Mouse (Mus musculus) 416B (cell line): ENCODE measurements around the gene Rcor1.

Experiments used
- DNase-seq: peaks from one replicate; pipeline ENCODE4 v3.0.0; 2011; ENCODE audit warnings: low read depth

Gene Rcor1

DNA sequence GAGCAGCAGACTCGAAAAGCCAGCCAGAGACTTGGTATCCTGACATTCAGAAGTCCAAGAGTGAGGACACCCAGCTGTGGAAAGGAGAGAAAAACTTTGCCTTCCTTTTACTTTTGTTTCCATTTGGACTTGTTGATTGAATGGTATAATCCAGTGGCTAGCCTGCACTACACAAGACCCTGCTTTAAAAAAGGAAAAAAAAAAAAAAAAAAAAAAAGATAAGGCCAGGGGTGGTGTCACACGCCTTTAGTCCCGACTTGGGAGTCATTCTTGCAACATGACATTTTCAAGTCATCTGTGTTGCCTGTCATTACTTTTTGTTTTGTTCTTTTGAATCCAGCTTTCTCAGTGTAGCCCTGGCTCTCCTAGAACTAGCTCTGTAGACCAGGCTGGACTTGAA, 17.6 kb upstream of the Rcor1 start:
- no peak for DNase-seq

DNA sequence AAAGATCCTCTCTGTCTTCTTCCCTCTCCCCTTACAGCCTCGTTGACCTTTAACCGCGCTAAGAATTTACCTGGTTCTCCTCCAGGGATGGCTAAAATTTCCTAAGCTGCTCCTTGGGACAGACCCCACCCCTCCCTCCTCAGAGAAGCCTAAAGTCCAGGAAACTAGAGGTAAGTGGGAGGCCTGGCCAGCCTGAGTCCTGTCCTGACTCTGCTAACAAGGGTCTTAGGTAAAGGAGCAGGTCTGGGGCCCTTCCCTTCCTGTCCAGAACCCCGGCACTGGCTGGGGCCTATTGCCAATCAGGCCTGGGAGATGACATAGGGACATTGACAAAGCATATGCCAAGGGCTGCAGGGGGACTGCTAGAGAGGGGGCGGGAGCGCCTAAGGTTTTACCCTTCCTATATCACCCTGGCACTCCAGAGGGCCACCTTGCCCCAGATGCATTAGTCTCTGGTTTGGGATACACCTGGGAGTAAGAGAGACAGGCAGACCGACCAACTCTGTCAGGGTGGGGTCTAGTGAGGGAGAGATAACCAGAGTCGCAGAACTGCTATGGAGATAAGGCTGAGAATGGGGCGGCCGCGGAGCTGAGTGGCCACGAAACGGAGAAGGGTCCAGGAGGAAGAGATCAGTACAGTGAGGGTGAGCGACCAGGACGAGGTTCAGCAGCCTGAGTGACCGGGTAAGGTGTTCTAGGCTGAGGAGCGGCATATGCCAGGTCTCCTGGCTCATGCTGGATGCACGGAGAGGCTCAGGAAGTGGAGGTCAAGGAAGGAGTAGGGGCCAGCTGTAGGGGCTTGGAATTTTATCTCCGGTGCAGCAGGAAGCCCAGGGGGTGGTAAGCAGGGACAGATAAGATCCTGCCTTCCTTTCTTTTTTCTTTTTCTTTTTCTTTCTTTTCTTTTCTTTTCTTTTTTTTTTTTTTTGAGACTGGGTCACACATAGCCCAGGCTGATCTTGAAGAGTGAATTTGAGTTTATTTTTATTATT, 10.7 kb upstream of the Rcor1 start:
- no peak for DNase-seq

DNA sequence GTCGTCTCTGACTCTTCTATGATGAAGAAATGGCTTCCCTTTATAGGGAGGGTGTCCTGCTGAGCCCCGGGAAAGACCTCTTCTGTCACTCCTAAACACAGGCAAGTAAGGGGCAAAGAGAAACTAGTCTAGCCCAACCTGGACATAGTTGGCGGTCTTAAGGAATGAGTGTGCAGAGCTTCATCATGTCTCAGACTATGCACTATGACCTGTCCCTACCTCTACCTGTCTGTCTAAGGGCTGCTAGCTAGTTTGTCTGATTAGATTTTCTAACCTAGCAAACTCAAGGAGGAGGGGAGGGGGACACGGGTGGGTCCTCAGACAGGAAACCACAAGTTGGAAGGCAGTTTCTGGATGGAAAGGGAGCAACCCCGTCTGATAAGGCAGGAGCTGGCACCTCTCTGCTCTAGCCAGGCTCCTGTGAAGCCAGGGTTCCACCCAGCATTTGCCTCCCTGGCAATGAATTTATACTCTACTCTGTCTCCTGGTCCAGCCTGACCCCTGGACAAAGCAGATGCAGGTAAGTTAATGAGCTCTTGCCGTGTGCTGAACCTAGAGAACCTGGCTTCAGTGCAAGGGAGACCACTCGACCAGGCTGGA, 9.8 kb upstream of the Rcor1 start:
- no peak for DNase-seq

DNA sequence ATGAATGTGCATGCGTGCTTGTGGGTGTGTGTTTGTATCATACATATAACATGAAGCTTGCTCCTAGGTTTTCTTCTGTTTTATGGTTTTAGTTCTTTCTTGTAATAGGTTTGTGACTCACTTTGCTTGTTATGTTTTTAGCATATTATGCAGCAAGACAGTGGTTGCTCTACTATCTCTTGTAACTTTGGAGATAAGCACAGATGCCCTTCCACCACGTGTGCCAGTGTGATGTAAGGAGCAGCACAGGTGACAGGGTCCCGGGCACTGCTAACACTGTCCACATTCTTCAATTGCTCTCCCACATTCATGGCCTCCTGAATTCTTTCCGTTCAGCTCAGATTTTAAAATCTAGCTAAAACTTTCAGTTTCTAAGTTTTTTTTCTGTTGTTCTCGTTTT, 6.3 kb upstream of the Rcor1 start:
- no peak for DNase-seq

DNA sequence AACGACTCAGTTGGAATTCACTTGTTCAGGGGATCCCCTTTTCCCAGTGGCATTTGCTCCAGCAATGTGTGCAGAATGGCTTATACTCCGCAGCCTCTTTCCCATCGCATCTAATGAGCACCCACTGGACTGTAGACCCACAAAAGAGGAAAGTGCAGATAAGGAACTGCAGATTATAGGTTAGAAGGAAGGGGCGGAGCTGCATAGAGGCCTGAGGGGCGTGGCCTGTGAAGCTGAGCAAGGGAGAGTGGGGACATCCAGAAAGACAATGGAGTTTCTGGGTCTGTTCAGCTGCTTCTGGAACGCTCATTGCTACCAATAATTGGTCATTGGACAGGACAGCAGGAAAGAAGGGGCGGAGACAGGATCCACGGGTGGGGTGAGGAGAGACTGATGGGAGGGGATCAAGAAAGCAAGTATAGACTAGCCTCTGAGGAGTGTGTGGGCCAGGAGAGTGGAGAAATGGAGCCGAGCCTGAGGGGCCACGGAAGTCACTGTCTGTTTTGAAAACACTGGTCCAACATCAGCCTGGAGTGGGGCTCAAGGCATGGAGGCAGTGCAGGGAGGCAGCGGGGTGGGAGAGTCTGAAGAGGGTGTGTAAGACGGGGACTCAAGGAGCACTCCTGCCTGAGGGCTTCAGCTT, 3.8 kb upstream of the Rcor1 start:
- peak; percentile 65 for DNase-seq

DNA sequence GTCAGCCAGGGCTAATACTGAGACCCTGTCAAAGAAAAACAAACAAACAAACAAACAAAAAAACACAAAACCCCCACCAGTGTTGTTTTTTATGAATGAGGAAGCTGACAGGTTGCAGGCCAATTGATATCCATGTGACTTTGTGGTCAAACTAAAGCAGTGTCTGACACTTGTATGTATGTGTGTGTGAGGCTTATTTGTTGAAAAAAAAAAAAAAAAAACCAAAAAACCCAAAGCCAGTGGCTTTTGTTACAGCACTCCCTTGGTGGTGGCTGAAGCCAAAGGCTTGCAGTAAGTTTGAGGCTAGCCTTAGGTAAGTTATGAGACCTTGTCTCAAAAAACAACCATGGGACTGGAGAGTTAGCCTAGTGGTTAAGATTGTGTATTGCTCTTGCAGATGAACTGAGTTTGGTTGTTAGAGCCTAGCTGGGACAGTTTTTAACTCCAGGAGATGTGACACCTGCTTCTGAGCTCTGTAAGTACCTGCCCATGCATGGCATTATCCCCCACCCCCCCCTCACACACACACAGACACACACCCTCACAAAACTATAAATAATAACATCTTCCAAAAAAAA, 2.9 kb upstream of the Rcor1 start:
- peak; percentile 47 for DNase-seq

DNA sequence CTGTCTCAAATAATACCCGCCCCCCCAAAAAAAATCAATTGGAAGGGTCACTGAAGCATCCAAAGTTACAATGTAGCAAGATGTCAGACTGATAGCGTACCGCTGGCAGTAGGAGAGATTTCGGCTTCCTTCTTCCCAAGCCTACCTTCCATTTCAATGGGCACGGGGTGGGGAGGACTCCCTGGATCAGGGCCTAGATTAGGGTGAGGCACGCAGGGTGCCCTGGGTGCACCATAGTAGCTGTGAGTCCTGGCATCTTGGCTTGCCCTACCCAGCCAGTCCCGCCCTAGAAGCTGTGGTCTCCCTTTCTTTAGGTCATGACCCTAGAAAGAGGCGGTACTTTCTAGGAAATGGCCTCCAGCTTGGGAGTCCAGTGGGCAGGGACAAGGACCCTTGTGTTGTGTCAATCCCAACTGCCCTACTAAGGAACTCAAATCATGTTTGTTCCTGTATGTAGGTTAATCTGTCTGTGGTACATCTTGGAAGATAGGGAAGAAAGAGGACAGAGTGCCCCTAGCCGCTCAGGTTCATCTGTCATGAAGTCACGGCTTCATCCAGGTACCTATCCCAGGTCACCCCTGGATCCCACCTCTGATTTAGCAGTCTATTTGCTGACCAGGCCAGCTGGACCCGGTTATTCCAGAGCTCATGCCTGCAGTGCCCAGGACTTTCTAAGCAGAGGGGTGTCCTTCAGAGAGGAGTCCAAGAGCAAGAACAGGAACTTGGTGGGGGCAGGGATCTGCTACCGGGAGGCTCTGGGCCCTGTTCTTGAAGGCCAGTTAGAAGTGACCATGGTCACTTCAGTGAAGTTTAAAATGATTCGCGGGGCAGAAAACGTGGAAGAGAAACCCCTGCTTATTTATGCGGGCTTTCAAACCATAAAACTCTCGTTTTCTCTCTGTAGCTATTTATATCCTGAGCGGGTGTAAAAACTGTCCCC, 1.6 kb upstream of the Rcor1 start:
- peak; percentile 72 for DNase-seq

DNA sequence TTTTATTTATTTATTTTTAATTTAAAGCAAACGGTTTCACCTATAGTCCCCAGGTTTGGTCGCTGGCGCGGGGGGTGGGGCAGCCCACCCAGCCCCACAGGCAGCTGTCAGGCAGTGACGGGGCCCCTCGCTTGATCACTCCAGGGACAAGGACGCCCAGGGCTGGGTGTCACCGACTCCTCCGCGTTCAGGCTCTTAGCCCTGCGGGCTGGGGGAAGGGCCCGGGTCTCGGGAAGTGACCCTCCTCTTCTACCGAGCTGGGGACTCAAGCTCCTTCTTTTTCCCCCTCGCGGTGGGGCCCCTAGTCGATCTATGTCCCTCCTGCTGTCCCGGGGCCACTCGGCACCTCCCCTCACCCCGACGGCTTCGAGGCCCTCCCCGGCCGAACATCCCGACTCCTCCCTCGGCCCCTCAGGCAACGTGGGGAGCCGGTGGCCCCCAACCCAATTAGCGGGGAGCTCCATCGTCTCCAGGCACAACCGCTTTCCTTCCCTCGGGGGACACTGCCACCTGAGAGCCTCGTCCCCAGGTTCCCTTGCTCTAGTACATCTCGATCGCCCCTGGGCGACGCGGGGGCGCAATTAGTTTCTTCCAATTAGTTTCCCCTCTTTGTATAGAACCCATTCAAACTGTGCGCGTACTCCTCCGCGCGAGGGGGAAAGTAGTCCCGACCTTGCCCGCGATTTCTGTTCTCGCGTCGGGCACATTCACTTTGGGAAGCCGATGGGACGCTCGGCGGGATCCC, 748 bp upstream of the Rcor1 start:
- no peak for DNase-seq

DNA sequence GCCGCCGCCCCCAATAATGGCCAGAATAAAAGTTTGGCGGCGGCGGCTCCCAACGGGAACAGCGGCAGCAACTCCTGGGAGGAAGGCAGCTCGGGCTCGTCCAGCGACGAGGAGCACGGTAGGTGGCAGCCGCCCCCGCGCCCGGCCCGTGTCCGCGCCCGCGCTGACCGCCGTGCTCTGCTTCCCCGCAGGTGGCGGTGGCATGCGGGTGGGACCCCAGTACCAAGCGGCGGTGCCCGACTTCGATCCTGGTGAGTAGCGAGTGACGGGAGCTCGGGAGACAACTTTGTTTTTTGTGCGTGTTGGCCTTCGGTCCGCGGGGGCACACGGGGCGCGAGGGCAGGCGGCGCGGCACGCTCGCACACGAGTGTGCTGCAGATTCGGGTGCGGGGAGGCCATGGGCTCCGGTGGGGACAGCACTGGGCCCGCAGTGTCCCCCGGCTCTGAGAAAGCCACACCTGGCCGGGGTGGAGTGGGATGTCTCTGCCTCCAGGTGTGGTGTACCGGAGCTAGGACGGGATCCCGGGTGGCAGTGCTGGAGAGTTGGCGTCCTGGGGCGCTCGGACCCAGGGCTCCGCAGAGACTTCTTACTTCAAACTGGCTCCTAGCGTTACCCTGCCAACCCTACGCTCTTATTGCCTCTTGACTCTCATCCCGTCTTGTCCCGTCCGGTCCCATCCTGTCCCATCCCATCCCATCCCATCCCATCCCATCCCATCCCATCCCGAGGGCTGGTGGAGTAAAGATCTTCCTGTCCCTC, 800 bp downstream of the Rcor1 start:
- no peak for DNase-seq

DNA sequence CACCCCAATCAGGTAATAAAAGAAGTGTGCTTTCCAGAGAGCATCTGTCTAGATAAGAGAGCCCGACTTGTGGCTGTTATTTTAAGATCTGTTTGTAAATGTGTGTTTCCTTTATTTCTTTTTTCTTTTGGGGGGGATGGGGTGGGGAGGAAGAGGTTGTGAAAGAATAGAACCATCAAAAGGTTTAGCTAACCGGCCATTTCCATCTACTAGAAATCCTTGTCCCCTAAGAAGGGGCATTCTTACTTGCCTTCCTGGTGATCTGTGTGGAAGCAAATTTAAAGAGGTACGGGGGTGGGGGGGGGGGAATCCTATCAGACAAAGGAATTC, 1.3 kb downstream of the Rcor1 start:
- DNase-seq, result peak; percentile 45

DNA sequence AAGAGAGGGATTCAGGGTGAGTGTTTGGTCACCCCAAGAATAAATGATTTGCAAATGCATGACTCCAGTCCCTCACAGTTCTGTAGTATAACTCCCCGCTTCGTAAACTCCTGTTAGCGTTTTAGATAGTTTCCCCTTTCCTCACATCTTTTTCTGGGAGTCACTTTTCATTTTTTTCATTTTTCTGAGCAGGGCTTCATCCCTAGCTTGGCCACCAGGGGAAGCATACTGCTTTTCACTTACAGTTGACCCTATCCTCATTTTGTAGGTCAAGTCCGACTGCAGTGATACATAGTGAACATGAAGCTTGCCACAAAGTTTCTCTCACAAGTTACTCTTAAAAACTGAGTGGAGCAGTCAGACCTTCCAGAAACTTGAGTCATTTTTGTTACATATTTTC, 2.0 kb downstream of the Rcor1 start:
- DNase-seq, result peak; percentile 75

DNA sequence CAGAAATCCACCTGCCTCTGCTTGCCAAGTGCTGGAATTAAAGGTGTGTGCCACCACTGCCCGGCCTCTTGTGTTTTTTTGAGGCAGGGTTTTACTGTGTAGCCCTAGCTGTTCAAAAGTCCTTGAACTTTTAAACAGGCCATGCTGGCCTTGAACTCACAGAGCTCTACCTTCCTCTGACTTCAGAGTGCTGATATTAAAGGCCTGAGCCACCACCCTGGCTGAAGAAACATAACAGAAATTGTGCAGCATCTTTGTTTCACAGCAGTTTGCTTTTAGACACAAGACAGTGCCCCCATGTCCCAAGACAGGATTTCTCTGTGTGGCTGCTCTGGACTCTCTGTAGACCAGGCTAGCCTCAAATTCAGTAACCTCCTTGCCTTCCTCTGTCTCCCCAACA, 3.2 kb downstream of the Rcor1 start:
- no peak for DNase-seq

DNA sequence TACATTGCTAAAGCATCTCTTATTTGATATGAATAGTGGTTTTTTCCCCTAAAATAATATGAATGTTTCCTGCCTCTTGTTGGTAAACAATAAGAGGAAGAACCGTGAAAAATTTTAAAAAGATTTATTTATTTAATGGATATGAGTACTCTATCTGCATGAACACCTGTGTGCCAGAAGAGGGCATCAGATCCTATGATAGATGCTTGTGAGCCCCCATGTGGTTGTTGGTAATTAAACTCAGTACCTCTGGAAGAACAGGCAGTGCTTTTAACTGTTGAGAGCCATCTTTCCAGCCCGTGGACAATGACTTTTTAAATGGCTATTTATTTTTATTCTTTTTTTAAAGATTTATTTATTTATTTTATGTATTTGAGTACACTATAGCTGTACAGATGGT, 5.7 kb downstream of the Rcor1 start:
- peak; percentile 72 for DNase-seq

DNA sequence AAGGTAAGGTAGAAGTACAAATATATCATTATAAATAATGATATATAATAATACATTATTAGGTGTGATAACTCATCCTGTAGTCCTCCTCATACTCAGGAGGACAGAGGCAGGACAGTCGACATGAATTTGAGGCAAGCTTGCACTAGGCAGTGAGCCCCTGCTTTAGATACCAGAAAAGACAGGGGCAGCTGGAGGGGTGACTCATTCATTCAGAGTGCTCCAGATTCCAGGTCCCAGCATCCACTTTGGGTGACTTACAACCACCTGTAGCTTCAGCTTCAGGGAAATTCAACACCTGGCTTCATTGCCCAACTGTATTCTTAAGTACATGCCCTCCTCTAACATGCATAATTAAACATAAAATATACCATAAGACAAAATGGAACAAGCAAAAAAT, 7.7 kb downstream of the Rcor1 start:
- DNase-seq, result no peak

DNA sequence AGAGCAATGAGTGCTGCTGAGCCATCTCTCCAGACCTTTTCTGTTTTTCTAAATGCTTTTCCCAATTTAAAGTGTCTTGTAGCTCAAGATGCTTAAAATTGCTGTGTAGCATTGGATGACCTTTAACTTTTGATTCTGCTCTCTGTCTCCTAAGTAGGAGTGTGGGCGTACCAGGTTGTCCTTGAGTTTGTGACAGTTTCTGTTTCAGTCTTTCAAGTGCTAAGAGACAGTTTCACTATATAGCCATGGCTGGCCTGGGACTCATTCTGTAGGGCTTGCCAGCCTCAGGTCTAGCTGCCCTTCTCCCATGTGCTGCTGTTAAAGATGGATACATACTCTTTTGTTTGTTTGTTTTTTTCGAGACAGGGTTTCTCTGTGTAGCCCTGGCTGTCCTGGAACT, 9.1 kb downstream of the Rcor1 start:
- DNase-seq, result no peak

DNA sequence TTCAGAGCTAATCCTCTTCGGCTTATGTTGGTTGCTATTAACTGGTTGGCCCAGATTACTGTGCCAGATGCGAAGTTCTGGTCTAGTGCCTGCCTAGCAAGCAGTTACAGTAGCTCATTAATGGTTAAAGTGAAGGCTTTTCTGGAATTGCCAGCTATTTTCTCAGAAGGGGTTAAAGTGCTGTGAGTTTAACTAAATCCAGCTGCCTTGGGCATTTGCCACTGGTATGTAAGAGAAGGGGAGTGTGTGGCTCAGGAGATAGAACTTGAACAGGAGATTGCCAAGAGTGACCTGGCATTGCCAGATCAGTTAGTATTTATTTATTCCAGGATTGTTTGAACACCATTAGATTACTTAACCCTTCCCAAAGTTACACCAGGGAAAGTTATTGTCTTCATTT, 11.1 kb downstream of the Rcor1 start:
- DNase-seq, result no peak

DNA sequence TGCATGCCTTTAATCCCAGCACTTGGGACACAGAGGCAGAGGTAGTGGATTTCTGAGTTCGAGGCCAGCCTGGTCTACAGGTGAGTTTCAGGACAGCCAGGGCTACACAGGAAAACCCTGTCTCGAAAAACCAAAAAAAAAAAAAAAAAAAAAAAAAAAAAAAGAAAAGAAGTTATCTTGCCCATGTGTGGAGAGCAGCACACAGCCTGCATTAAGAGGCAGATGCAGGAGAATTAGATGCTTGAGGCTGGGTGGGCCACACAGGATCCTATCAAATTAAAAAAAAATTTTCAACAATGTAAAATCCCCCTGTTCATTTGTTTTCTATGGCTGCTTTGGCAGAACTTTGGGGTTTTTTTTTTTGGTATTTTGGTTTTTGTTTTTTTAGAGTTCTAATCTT, 24.2 kb downstream of the Rcor1 start:
- DNase-seq, result no peak

DNA sequence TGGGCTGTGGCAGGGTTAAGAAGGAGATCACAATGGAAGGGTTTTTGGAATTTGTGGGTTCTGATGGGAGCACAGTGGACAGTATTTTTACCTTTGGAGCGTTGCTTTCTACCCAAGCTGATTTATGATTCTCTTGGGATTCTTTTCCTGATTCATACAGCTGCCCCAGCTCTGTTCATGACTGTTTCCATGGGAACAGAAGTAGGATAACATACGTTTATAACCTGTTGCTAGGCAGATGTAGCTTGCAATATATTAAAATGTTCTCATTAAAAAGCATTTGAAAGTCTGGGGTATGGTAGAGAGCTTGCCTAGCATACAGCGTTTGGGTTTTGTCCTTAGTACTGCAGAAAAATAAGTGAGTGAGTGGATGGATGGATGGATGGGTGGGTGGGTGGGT, 25.1 kb downstream of the Rcor1 start:
- DNase-seq, result no peak

DNA sequence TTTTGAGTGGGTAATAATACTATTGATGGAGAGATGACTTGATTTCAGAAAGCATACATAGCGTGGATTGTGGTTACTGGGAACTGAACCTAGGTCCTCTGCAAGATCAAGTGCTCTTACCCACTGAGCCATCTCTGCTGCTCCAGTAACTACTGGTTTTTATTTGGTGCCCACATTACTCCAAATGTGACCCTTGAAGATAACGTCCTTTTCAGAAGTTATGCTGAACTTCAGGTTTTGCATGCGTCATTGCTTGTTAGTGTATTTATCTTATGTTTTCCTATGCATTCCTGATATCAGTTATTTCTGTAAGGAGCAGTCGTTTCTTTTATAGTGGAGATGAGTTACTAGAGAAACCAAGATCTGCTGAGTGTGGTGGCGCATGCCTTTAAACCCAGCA, 26.2 kb downstream of the Rcor1 start:
- no peak for DNase-seq

DNA sequence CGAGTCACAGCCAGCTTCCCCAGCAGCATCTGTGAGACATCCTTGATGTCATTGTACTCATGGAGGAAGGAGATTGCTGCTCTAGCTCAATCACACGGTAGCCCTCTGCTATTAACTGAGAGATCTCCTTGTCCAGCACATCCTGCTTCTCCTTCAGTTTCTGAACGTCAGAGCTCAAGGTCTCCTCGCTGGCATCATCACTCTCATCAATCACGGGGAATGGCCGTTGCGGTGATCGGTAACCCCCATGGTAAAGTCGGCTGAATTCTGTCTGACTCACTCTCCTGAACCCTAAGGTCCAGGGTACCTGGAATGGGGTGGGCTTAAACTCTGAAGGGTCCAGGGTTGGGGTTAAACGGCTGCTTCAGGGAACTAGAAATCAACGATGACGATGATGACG, 28.7 kb downstream of the Rcor1 start:
- peak; percentile 49 for DNase-seq
